Mouse (Mus musculus) layer of hippocampus, adult 2 months (tissue): ENCODE data around the gene Catsper4. TPM values are rescaled to one million over a fixed set of nuclear protein-coding genes. Genes with fewer than 3 reads are reported as not detected.
"Not testable (repeated sequence)": the region's sequence is repeated elsewhere in the genome, so short reads cannot be mapped to it uniquely, and the experiment has no call there.

Source experiments
- DNase-seq, 2 experiments: peaks; one replicate each; pipeline ENCODE4 v3.0.0; 2022; ENCODE audit warnings: low spot score in 2 of 2
- H3K27ac ChIP-seq: fragments of 200-600 bp; 2 replicates; pipeline ENCODE4 v1.8.1; 2022
- H3K4me3 ChIP-seq: fragments of 200-600 bp; 2 replicates; pipeline ENCODE4 v1.8.1; 2022; ENCODE audit warnings: mild to moderate bottlenecking
- CTCF ChIP-seq: fragments of 200-600 bp; conservative IDR thresholded peaks from 2 replicates; pipeline ENCODE4 v1.8.1; 2022; ENCODE audit warnings: antibody characterized with exemption, mild to moderate bottlenecking, moderate library complexity
- long read RNA-seq, 2 experiments: library from polyadenylated mRNA; stranded (forward); transcript quantifications; one replicate each; pipeline ENCODE4 v2.0.0; 2021; ENCODE audit warnings: borderline mapping rate in 2 of 2
- total RNA-seq, 2 experiments: library from RNA; stranded (reverse); gene quantifications; 2 replicates each; pipeline ENCODE4 v1.2.3; 2021

Gene Catsper4
- total RNA-seq = under 1 TPM in 1 of 2 experiments, not detected in 1; 0.90 TPM
- long read RNA-seq, experiment 1 = 0 reads
- long read RNA-seq, experiment 2 = 0 reads

GRCm38 (mm10) chr4:134227194-134227593 lies at the start of gene Catsper4:
Gene Catsper4 (minus strand): TSS chr4:134227383.
- peak; percentile 73 for TF ChIP-seq CTCF
- no peak within 1 kb of the TSS for H3K4me3 ChIP-seq
- DNase-seq = no peak
- H3K27ac ChIP-seq = no peak within 1 kb of the TSS

GRCm38 (mm10) chr4:134273417-134274345 lies 46.5 kb upstream of the Catsper4 start:
- TF ChIP-seq CTCF = no peak
- Histone ChIP-seq H3K27ac (no peak overlapping the region), H3K4me3 (no peak overlapping the region)
- no peak for DNase-seq

- no peak for DNase-seq
- H3K27ac ChIP-seq = no peak overlapping the region
- H3K4me3 ChIP-seq = no peak overlapping the region
- TF ChIP-seq CTCF = no peak
Observed at GRCm38 (mm10) chr4:134272731-134273416, 45.7 kb upstream of the Catsper4 start.

- no peak for TF ChIP-seq CTCF
- no peak for DNase-seq
- H3K4me3 ChIP-seq = no peak overlapping the region
- H3K27ac ChIP-seq = no peak overlapping the region
Observed at GRCm38 (mm10) chr4:134271979-134272378, 44.8 kb upstream of the Catsper4 start.

- peak; percentile 71 for TF ChIP-seq CTCF
- not testable (repeated sequence) for DNase-seq, H3K4me3 ChIP-seq, H3K27ac ChIP-seq
Observed at GRCm38 (mm10) chr4:134269622-134270021, 42.4 kb upstream of the Catsper4 start.

- H3K27ac ChIP-seq = no peak overlapping the region
- no peak overlapping the region for H3K4me3 ChIP-seq
- peak; percentile 53 for TF ChIP-seq CTCF
- no peak for DNase-seq
Observed at GRCm38 (mm10) chr4:134268102-134268655, 41.0 kb upstream of the Catsper4 start.

- no peak for DNase-seq
- peak; percentile 17; the same call in 1 of the 2 replicates for TF ChIP-seq CTCF
Observed at GRCm38 (mm10) chr4:134265860-134266585, 38.8 kb upstream of the Catsper4 start.

GRCm38 (mm10) chr4:134263191-134263590 lies 36.0 kb upstream of the Catsper4 start:
- peak in 1 of 2 experiments; percentile 66 for DNase-seq

More at GRCm38 (mm10) chr4:134265860-134266585, 38.8 kb upstream of the Catsper4 start:
- H3K4me3 ChIP-seq = no peak overlapping the region
- no peak overlapping the region for H3K27ac ChIP-seq

GRCm38 (mm10) chr4:134258354-134258753 lies 31.2 kb upstream of the Catsper4 start:
- Histone ChIP-seq H3K4me3 (no peak overlapping the region), H3K27ac (no peak overlapping the region)
- DNase-seq = no peak
- no peak for TF ChIP-seq CTCF

More at GRCm38 (mm10) chr4:134263191-134263590, 36.0 kb upstream of the Catsper4 start:
- no peak overlapping the region for H3K4me3 ChIP-seq
- peak; percentile 88 for TF ChIP-seq CTCF
- H3K27ac ChIP-seq = no peak overlapping the region

GRCm38 (mm10) chr4:134257198-134258009 lies 30.2 kb upstream of the Catsper4 start:
- DNase-seq = no peak
- H3K27ac ChIP-seq = no peak overlapping the region
- no peak overlapping the region for H3K4me3 ChIP-seq
- no peak for TF ChIP-seq CTCF

- Histone ChIP-seq H3K27ac (no peak overlapping the region), H3K4me3 (no peak overlapping the region)
- no peak for TF ChIP-seq CTCF
- DNase-seq = no peak
Observed at GRCm38 (mm10) chr4:134256407-134257197, 29.4 kb upstream of the Catsper4 start.
